Mouse (Mus musculus) frontal cortex, adult 2 months (tissue): ENCODE data around the gene Itfg1. TPM values are rescaled to one million over a fixed set of nuclear protein-coding genes. Genes with fewer than 3 reads are reported as not detected.
"Not testable (repeated sequence)": the region's sequence is repeated elsewhere in the genome, so short reads cannot be mapped to it uniquely, and the experiment has no call there.

Source experiments
- DNase-seq, 2 experiments: peaks; one replicate each; pipeline ENCODE4 v3.0.0; 2022; ENCODE audit warnings: low spot score in 1 of 2; ENCODE audit errors: extremely low spot score in 1 of 2
- polyA plus RNA-seq: library from polyadenylated mRNA; depleted of rRNA; stranded (reverse); fragments of >200 nt; gene quantifications from 2 replicates; pipeline ENCODE4 v1.2.3, GENCODE M21; 2012; rRNA removed

Itfg1 gene
- polyA plus RNA-seq: 83.3 and 86.7 TPM in 2 replicates

DNA sequence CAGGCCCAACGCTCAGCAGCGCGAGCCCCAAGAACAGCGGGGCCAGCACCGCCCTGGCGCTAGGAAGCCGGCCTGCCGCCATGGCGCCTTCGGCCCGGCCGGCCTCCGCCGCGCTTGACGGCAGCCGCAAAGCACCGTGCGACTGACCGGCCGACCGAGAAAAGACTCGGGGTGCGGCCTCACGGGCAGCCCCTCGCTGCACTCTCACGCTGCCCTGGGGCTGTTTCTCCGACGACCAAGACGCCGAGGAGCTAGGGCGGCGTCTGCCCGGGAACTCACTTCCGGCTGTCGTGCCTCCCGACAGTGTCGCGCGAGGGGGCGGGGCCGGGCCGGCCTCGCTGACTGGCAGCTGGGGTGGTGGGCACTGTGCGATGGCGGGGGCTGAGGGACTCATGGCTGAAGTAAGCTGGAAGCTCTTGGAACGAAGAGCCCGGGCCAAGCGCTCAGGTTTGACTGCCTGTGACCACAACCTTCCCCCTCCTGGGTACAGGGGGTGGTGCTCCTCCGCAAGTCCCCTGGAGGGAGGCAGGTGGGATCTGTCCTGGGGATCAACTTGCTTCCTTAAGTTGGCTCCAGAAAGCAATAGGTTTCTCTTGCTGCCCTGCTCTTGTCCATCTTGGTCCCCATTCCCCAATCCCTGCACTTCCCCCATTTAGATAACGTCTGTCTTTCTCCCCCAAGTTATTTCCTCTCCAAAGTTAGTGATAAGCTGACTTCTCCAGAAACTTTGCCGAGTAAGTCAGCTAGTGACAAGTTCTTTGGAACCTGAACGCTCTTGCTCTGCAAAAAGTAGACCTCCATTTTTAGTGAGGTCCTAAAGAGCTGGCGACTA, at the start of gene Itfg1, which contains the start of gene Phkb:
Gene Itfg1 (minus strand): TSS at position 265 of the 832 bp plus-strand sequence.
Gene Phkb (plus strand): TSS at position 303 of the 832 bp plus-strand sequence.
- peak; percentile 67 to 87 for DNase-seq

DNA sequence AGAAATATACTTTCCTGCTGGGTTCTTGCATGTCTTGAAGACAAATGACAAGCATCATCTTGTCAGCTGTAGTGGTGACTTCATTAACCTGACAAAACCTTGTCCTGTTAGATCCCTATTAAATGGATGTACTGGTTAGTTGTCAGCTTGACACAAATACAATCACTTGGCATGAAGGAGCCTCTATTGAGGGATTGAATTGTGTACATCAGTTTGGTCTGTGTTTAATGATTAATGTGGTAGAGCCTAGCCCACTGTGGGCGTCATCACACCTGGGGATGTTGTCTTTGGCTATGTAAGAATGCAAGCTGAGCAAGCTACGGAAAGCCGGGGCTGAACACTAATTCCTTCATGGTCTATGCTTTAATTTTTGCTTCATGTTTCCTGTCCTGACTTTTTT, 44.1 kb upstream of the Itfg1 start:
- no peak for DNase-seq

DNA sequence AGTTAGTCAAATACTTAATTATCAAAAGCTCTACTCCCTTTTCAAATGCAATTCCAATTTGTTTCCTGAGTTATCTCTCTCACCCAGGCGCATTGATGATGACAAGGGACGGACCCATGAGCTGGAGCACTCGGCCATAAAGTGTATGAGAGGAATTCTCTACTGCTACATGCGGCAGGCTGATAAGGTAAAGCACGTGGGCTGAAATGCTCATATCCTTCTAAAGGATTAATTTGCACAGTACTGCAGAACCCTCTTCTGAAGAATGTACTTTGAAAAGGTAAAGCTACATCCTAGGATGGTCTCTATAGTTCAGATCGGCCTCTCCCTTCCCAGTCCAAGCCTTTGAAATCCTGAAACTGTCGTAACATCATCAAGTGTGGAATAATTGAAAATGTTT, 38.9 kb upstream of the Itfg1 start:
- no peak for DNase-seq

DNA sequence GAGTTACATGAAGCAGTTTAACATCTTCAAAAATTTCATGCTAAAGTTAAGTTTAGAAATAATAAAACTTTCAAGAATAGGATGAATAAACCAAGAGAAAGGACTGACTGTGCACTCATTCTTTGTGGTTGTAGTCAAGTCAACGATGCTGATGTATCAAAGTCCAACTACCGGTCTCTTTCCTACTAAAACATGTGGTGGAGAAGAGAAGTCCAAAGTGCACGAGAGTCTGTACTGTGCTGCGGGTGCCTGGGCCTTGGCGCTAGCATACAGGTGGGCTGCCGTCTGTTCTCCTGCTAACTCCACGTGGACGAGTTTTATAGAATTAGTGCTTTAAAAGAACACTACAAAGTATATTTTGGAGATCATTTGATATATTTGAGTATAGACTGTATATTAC, 37.3 kb upstream of the Itfg1 start:
- DNase-seq: no peak

DNA sequence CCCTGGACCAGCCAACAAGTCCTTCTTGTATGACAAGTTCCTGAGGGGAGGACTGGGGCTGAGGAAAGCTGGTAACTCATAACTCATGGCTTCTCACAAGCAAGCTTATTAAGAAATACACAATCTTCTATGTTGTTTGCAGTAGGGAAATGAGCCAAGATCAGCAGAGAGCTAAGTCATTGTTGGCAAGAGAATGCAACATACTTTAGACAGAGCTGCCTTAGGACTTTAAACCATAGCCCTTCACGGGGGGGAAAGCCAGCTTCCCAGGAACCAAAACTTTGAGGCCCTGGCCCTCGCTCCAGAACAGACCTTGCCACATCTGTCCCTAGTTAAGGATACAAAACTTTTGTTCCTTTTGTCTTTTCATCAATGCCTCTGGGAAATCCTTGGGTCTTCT, 30.9 kb upstream of the Itfg1 start:
- no peak for DNase-seq

DNA sequence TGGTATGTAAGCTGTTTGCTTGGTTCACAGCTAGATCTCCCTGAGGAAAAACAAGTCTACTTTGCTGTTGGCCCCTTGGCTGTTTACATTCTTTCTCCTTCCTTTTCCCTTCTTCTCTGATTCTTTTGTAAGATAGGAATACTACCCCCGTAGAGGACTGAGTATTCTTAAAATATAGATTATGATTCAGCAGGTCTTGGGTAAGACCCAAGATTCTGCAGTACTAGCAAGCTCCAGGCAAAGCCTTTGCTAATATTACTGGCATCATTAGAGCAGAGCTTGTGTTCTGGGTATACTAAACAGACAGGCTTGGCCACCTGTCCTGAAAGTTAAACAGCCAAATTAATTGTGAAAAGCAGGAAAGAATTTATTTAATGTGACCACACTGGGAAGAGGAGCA, 21.7 kb upstream of the Itfg1 start:
- no peak for DNase-seq

DNA sequence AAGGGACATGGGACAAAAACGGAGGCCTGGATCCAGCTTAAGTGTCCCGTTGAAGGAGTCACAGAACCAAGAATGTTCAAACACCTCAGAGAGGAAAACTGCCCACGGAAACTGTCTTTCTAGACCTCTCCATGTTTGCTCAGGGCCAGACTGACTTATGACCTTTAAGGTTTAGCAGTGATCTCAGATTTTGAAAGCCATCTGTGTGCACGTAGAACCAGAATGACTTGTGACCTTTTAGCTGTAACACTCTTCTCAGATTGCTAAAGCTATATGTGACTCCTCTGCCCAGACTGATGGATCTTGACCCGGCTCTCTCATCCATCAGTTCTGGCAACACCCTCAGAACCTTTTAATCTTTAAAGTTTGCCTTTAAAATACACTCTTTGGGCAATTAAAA, 19.9 kb upstream of the Itfg1 start:
- DNase-seq: no peak

DNA sequence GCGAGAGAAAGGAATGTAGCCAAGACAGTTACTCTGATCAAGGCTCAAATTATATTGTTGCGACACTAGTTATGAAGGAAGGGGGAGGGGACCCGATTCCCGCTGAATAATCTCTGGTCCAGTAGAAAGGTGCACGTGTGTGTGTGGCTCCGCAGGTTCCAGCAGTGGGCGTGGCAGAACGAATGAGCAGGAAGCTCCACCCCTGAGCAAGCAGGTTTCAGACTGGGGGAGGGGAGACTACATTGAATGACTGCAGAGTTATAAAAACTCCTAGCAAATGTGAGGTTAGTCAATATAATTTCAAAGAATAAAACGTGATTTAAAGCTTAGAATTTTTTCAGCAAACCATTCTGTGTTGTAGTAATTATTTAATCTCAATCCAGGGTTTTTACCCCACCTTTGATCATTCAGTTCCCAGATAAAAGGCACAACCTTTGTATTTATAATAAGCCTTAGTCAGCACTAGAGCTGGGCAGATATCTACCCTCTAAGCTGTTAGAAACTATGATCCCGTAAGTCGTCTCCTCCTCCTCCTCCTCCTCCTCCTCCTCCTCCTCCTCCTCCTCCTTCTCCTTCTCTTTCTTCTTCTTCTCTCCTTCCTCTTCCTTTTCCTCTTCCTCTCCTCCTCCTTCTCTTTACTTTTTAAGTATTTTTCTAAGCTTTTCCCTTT, 16.6 kb upstream of the Itfg1 start:
- DNase-seq: not testable (repeated sequence)

DNA sequence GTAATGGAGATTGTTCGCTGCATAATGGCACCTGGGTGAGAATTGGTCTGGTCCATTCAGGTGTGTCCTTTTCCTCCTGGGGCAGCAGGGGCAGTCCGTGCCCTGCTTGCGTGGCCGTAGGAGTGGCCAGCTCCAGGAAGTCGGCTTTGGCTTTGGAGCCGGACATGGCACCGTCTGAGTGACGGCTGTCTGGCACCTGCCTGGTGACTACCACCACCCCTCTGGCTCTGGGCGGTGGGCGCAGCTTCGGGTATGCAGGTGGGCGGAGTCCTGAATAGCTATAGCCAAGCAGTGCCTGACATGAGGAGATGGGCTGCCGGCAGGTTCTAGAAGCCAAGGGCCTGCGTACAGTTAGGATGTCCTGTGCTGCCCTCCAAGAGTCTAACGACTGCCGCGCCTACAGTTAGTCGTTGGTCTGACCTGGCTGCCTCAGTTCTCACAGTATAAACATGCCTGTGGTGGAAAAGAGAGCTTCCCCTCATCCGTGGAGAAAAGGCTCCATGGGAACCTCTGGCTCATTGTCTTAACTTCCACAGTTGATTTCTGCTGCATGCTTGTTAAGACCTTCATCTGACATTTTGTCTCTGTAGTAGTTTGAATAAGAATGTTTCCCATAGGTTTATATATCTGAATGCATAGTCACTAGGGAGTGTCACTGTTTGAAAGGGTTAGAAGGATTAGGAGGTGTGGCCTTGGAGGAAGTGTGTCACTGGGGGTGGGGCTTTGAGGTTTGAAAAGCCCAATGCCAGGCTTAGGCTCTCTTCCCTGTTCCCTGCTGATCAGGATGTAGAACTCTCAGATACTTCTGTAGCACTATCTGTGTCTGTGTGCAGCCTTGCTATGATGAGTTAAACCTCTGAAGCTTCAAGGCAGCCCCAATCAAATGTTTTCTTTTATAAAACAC, 13.8 kb upstream of the Itfg1 start:
- DNase-seq: no peak

DNA sequence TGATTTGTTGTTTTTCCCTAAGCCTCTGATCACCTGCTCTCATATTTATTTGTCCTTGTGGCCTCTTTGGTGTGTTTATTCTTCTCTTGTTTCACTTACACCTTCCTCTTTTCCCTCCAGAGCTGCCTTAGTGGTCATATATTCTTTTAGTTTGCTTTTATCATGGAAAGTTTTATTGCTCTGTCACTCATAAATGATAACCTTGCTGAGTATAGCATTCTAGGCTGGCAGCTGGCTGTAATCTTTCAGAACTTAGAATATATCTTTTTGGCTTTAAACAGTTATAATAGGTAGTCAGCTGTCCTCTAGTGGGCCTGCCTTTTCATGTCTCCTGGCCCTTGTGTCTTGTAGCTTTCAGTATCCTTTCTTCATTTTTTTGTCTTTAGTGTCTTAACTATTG, 5.2 kb upstream of the Itfg1 start:
- DNase-seq: no peak

DNA sequence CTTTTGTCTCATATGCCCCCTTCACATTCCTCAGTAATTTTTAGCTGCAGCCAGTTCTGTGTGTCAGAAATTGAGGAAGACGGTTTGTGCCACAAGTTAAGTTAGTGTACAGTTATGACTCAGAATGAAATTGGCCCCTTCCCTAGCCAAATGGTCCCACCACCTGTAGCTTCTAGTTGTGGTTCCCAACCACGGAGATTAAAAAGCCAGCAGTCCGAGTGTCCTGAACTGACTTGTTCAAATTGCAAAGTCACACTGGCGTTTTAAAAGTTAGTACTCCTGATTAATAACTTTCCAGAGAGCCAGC, 721 bp upstream of the Itfg1 start:
- DNase-seq: no peak

DNA sequence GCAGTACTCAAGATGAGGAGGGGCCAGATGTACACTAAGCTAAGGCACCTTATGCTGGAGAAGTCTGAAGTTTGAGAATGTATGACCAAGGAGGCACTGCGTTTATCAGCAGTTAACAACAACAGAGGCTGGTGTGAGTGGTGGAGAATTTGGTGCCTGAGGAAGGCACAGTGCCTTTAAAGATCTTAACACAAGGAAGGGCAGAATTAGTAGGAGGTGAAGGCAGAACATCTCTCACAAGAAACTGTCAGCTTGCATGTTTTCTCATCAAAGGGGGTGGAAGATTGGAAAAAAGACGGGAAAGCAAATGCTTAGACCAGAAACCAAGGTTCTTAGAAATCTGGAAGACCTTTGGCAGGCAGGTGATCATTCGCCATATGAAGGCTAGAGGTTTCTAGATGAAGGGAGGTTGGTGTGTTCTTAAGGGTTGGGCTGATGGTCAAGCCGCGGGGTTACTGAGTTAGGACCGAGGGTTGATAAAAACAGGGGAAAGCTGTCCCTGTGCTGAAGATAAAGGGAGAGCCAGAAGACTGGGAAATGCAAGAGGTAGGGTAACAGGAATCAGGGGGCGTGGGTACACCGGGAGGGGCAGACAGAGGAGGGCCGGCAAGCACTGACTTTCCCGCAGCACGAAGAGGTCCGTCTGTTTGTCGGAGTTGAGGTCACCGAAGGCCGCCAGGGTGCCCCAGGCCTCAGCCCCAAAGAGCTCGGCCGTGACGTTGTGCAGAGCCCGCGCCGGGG, 635 bp downstream of the Itfg1 start:
- peak in 1 of 2 experiments; percentile 20 for DNase-seq

DNA sequence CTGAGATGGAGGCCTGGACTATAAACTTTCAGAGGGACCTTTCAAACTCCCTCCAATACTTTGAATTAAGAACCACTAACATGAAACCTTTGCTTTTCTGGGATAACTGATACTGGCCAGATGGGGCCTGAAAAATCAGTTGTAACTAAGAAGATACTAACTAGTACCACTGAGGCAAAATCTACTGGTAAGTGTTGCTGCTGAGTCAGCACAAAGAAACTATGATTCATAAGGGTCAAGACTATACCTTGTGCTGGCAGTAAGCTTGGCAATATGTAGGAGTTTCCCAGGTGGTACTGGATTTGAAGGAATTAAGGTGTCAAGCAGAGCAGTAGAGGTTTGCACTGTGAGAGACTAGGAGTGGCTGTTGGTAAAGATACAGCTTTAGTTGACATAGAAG, 27.1 kb downstream of the Itfg1 start:
- DNase-seq: no peak

DNA sequence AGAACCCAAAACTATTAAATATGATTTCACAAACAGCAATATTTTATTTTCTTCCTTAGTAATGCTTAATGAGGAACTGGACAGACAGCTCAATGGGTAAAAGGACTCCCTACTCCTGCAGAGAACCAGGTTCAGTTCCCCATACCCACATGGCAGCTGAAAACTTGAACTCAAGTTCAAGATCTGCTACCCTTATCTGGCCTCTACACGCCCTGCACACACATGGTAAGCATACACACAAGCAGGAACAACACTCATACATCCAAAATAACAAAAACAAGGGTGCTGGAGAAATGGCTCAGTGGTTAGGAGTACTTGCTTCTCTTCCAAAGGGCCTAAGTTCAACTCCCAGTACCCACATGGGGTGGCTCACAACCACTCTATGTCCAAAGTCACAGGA, 39.3 kb downstream of the Itfg1 start:
- no peak for DNase-seq

DNA sequence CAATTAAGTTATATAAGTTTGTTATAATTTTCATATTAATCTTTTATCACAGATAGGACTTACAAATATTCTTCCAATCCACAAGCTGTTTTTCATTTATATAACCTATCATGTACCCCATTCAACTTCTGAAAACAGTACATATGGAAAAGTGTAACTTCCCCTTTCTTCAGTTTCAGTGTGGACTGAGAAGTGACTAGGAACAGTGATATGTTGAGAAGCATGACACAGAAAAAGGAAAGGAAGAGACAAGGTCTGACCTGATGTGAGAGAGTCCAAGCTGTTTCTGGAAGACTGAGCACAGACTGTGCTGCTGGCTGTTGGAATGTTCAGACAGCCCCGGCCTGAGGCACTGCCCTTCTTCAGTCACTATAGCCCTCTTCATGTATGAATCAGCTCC, 40.6 kb downstream of the Itfg1 start:
- no peak for DNase-seq

DNA sequence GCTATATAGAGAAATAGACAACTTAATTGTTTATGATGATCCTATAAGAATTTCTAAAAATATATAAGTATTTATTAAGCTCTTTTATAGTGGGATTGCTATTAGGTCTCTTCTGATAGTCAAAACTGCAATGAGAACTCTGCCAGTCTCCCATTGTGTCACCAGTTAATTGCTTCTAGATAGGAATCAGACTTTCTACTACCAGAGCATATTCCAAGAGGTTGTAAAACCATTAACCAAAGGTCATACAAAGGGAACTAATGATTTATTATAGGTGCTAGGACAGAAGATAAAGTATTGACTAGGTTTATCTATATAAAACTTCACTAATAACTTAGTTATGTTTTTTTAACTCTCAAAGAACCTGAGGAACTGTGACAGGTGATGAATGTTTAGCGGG, 44.3 kb downstream of the Itfg1 start:
- not testable (repeated sequence) for DNase-seq

DNA sequence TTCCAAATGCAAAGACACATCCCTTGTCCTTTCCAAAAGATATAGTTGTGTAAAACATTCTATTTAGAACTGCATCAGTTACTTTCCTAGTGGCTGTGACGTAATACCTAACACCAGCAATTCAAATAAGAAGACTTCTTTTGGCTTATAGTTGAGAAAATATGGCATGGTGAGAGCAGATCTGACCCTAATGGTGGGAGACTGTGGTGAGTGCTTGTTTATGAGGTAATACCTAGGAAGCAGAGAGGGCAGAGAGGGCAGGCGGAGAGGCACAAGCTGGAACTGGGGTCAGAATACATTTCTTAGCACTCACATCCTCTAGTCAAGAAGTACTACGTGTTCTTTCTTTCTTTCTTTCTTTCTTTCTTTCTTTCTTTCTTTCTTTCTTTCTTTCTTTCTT, 52.4 kb downstream of the Itfg1 start:
- DNase-seq: no peak

DNA sequence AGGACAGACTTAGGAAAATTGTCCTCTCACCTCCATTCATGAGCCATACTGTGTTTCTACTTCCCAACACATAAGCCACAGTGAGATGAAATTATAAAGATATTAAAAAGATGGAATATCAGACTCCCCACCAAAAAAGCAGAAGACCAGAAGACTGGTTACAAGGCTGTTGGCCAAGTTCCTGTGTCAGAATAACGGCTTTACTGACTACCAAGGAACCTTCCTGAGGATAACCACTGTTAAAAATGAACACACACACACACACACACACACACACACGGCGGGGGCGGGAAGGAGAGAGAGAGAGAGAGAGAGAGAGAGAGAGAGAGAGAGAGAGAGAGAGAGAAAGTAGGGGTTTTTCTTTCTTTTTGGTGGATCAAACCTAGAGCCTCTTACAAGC, 52.8 kb downstream of the Itfg1 start:
- DNase-seq: no peak

DNA sequence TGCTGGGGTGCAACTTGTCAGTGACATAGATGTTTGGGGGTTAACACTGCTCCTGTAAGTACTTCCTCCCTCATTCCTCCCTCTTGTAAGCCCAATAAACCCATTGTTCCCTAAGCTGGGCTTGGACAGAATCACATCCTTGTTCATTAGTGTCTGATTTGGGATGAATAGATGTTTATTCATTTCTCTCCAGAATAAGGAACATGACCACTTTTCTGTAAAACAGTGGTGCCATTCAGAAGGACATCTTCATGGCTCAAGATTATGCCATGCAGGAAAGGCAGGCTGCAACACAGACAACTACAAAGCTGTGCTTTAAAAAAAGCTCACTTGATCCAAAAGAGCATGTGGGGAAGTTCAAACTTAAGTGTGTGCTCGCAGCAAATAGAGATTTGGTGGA, 55.2 kb downstream of the Itfg1 start:
- DNase-seq: peak in 1 of 2 experiments; percentile 15

DNA sequence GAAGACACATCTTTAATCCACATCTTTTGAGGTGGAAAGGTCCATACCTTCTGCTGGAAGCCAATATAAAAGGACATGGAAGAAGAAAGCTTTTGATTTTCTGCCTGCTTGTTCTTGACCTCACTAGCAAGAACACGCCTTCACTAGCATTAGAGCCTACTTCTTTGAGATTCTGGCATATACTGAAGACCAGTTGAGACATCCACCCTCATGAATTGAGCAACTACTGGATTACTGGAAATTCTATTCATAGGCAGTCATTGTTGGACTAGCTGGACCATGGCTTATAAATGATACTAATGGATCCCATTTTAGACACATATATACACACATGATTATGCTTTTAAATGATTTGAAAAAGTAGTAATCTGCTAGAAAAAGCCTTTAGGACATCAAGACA, 56.9 kb downstream of the Itfg1 start:
- DNase-seq: no peak

DNA sequence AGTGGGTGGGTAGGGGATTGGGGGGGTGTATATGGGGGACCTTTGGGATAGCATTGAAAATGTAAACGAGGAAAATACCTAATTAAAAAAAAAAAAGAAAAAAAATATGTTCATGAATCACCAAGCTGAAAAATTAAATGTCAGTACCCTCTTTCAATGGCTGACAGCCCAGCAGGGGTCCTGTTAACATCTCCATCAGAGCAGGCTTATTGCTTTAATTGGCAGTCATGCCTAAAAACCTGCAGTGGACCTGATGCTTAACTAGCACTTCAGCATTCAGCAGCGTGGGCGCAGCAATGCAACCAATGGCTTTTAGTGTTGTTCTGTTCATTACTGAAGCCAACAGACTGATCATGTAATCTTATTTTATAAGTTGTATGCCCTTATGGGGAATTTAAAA, 60.6 kb downstream of the Itfg1 start:
- DNase-seq: no peak
